23 mouse cellular contexts compared by ENCODE assay signal in the genomic region with DNA sequence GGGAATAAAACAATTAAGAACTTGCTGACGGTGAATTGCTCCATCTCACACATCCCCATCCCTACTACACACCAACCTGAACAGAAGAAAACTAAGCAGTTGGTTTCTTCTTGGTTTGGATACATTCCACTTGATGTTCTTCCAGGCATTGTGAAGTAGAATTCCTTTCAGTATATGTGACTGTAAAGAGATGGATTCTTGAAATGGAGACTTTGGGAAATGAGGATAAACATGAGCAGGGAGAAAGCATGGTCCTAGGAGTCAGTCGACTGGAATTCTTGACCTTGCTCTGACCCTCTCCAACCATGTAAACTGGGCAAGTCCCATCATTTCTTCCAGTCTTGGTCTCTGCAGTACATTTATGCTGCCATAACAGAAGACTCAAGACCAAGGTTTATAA.
DNase-seq lines count a peak whose midpoint lies in the region; ATAC-seq lines count a peak whose summit lies in the region.
"Had no signal": no experiment of that assay in that cellular context is flagged by ENCODE, and none has a peak within 500 bp of the region (broad histone marks: within the 10 kb centered on the region; RNA-seq: fewer than 3 reads in every experiment).

No protein-coding gene starts in this region.

- no peak overlapping the region for H3K4me3 ChIP-seq in heart, embryonic 11.5 days (ENCODE audit: low read depth, low read length)
- H3K4me3 ChIP-seq in forebrain, embryonic 14.5 days (ENCODE audit: low read depth, low read length) = no peak overlapping the region
- no peak overlapping the region for H3K4me3 ChIP-seq in forebrain, embryonic 13.5 days
- H3K4me3 ChIP-seq: embryonic facial prominence, embryonic 10.5 days; embryonic facial prominence, embryonic 12.5 days; erythroblast, embryonic 14.5 days; forebrain, embryonic 15.5 days had no signal

- no peaks in the 10 kb centered on the region for H3K36me3 ChIP-seq in heart, embryonic 11.5 days (ENCODE audit: control insufficient read depth, insufficient read depth, low read length)
- H3K36me3 ChIP-seq in forebrain, embryonic 14.5 days (ENCODE audit: control insufficient read depth, insufficient read depth, low read length) = no peaks in the 10 kb centered on the region
- H3K36me3 ChIP-seq in forebrain, embryonic 13.5 days (ENCODE audit: poor library complexity, severe bottlenecking) = no peaks in the 10 kb centered on the region
- H3K36me3 ChIP-seq: embryonic facial prominence, embryonic 10.5 days; embryonic facial prominence, embryonic 12.5 days; forebrain, embryonic 15.5 days; G1E had no signal

- WGBS in heart, embryonic 11.5 days (ENCODE audit: insufficient replicate concordance) = 67% methylated on average over 2 of the region's 2 CpGs
- 80% methylated on average over 2 of the region's 2 CpGs for WGBS in forebrain, embryonic 14.5 days
- WGBS in forebrain, embryonic 13.5 days = 84% methylated on average over 2 of the region's 2 CpGs

- peak; percentile 41 for DNase-seq in heart, adult 11 months
- peak; percentile 69 for DNase-seq in NIH3T3 (ENCODE audit: low read depth)
- DNase-seq in fibroblast of lung, adult 2 months (ENCODE audit: low read depth) = peak; percentile 11
- DNase-seq in forebrain, embryonic 14.5 days (ENCODE audit: low spot score) = no peak
- DNase-seq: adrenal gland, adult 8-10 months; adrenal gland, postnatal 14 days; adrenal gland, postnatal 36 days; cerebellum, adult 11-12 months; cerebellum, adult 2 months; cerebellum, adult 9-10 months; cerebellum, postnatal 10 days; cerebellum, postnatal 25 days; forebrain, postnatal 0 days had no signal

- no peaks in the 10 kb centered on the region for H3K4me1 ChIP-seq in heart, embryonic 11.5 days (ENCODE audit: control insufficient read depth, insufficient read depth, low read length)
- peaks cover 2% of the 10 kb centered on the region; the same call in 1 of the 2 replicates for H3K4me1 ChIP-seq in forebrain, embryonic 14.5 days (ENCODE audit: control insufficient read depth, insufficient read depth, low read length)
- peaks cover 4% of the 10 kb centered on the region for H3K4me1 ChIP-seq in forebrain, embryonic 13.5 days

- H3K27ac ChIP-seq in heart, embryonic 11.5 days (ENCODE audit: low read depth, low read length) = no peak overlapping the region
- H3K27ac ChIP-seq in forebrain, embryonic 14.5 days (ENCODE audit: low read depth, low read length) = no peak overlapping the region
- no peak overlapping the region for H3K27ac ChIP-seq in forebrain, embryonic 13.5 days
- H3K27ac ChIP-seq: embryonic facial prominence, embryonic 10.5 days; embryonic facial prominence, embryonic 12.5 days; forebrain, embryonic 15.5 days had no signal

- H3K9ac ChIP-seq in heart, embryonic 11.5 days (ENCODE audit: low read depth, low read length) = no peak overlapping the region
- H3K9ac ChIP-seq in forebrain, embryonic 14.5 days (ENCODE audit: low read length) = no peak overlapping the region
- no peak overlapping the region for H3K9ac ChIP-seq in forebrain, embryonic 13.5 days
- H3K9ac ChIP-seq: embryonic facial prominence, embryonic 12.5 days; forebrain, embryonic 15.5 days; forebrain, postnatal 0 days had no signal

- ATAC-seq in heart, embryonic 11.5 days (replicated peaks; ENCODE audit: insufficient number of reproducible peaks, low FRiP score, low TSS enrichment) = no peak
- no peak for ATAC-seq in forebrain, embryonic 14.5 days
- ATAC-seq in forebrain, embryonic 13.5 days = no peak
- ATAC-seq: activated CD4-positive, CD25-positive, alpha-beta regulatory T cell, adult 4 months; forebrain, embryonic 15.5 days; forebrain, postnatal 0 days; Patski had no signal

- H3K27me3 ChIP-seq in heart, embryonic 11.5 days (ENCODE audit: control insufficient read depth, insufficient read depth, low read length) = no peaks in the 10 kb centered on the region
- H3K27me3 ChIP-seq in forebrain, embryonic 14.5 days (replicated peaks; ENCODE audit: control insufficient read depth, insufficient read depth, low read length) = no peaks in the 10 kb centered on the region
- H3K27me3 ChIP-seq in forebrain, embryonic 13.5 days = no peaks in the 10 kb centered on the region
- H3K27me3 ChIP-seq: CH12.LX; embryonic facial prominence, embryonic 12.5 days; forebrain, embryonic 15.5 days; Patski had no signal

- H3K9me3 ChIP-seq in heart, embryonic 11.5 days (replicated peaks; ENCODE audit: control insufficient read depth, low read length) = no peaks in the 10 kb centered on the region
- H3K9me3 ChIP-seq in forebrain, embryonic 14.5 days (replicated peaks; ENCODE audit: control insufficient read depth, low read length) = no peaks in the 10 kb centered on the region
- no peaks in the 10 kb centered on the region for H3K9me3 ChIP-seq in forebrain, embryonic 13.5 days (replicated peaks)
- H3K9me3 ChIP-seq: embryonic facial prominence, embryonic 10.5 days; embryonic facial prominence, embryonic 12.5 days; forebrain, embryonic 15.5 days; G1E had no signal

- no peak overlapping the region for H3K4me2 ChIP-seq in heart, embryonic 11.5 days
- no peak overlapping the region for H3K4me2 ChIP-seq in forebrain, embryonic 14.5 days (ENCODE audit: low read length)
- no peak overlapping the region for H3K4me2 ChIP-seq in forebrain, embryonic 13.5 days
- H3K4me2 ChIP-seq: embryonic facial prominence, embryonic 12.5 days; forebrain, embryonic 15.5 days had no signal
